Mouse (Mus musculus): ENCODE measurements around the gene Umad1.

DNA sequence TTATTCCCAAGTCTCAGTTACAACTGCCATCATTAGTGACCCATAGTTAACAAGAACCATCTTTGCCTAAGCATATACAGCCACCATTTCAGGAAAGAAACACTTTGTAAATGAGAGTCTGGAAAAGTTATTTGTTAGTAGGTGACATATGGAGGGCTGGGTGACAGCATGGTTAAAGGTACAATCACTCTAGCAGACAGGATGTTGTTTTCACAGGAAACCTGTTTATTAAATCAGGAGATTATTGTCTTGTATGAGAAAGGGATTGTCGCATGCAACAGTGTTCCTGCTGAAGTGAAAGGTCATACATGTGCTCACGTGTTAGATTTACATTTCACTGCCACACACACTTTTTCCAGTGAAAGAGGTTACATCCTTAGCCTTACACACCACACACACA lies 92.4 kb downstream of the Umad1 start:
- TF ChIP-seq POLR2A (IDR thresholded peaks at IDR 0.05; ENCODE audit: borderline replicate concordance, extremely low read depth, insufficient read depth, insufficient read length, poor library complexity, severe bottlenecking) (no peak), CTCF (IDR thresholded peaks at IDR 0.05; ENCODE audit: borderline replicate concordance, extremely low read depth, insufficient read depth, insufficient read length) (no peak)

Measured in brain, embryonic 14.5 days (tissue).